Mouse (Mus musculus) heart, postnatal 0 days (tissue): Measurements from ENCODE around the gene Rabif. TPM values are rescaled to one million over a fixed set of nuclear protein-coding genes. Genes with fewer than 3 reads are reported as not detected.
A peak's percentile ranks its signal among the peaks of the same experiment; 100 is the strongest.

ENCODE experiments used
- ATAC-seq: fragments of 200-750 bp; cut with Nextera tagmentation; 2 replicates; pipeline ENCODE4 v1.8.0; 2017; ENCODE audit warnings: low read depth, moderate number of reproducible peaks, moderate library complexity; ENCODE audit not compliant: insufficient read depth
- DNase-seq: peaks from one replicate; pipeline ENCODE4 v3.0.0-alpha.2; 2016; ENCODE audit warnings: low spot score
- H3K27ac ChIP-seq: fragments of 300-500 bp; sonication (generic); 2 replicates; pipeline ENCODE4 v1.5.1; 2014; ENCODE audit warnings: low read depth, mild to moderate bottlenecking
- H3K27me3 ChIP-seq: fragments of 300-500 bp; sonication (generic); 2 replicates; pipeline ENCODE4 v1.6.1; 2014; ENCODE audit warnings: low read length, mixed read lengths; ENCODE audit not compliant: control insufficient read depth, insufficient read depth
- H3K36me3 ChIP-seq: fragments of 300-500 bp; sonication (generic); replicated peaks from 2 replicates; pipeline ENCODE4 v1.6.1; 2014; ENCODE audit warnings: low read length, mixed read lengths; ENCODE audit not compliant: control insufficient read depth, insufficient read depth
- H3K4me1 ChIP-seq: fragments of 300-500 bp; sonication (generic); 2 replicates; pipeline ENCODE4 v1.6.1; 2014; ENCODE audit warnings: antibody characterized with exemption; ENCODE audit not compliant: control insufficient read depth, insufficient read depth
- H3K4me2 ChIP-seq: fragments of 300-500 bp; sonication (generic); 2 replicates; pipeline ENCODE4 v1.6.1; 2014; ENCODE audit warnings: low read depth, mild to moderate bottlenecking, low read length, moderate library complexity
- H3K4me3 ChIP-seq: fragments of 300-500 bp; sonication (generic); 2 replicates; pipeline ENCODE4 v1.5.1; 2014; ENCODE audit warnings: low read depth, low read length
- H3K9ac ChIP-seq: fragments of 300-500 bp; sonication (generic); replicated peaks from 2 replicates; pipeline ENCODE4 v1.6.1; 2014; ENCODE audit warnings: low read depth, low read length, mixed read lengths
- H3K9me3 ChIP-seq: fragments of 300-500 bp; sonication (generic); replicated peaks from 2 replicates; pipeline ENCODE4 v1.6.1; 2016; ENCODE audit warnings: low read length; ENCODE audit not compliant: control insufficient read depth
- CTCF ChIP-seq: IDR thresholded peaks from 2 replicates; pipeline ENCODE4 v1.5.1; 2016; ENCODE audit warnings: antibody characterized with exemption, control low read depth, low read depth
- EP300 ChIP-seq: IDR thresholded peaks from 2 replicates; pipeline ENCODE4 v1.6.1; 2016; ENCODE audit warnings: antibody characterized with exemption, low read depth
- WGBS: fragments of 180-500 bp; shearing (Covaris S2); extraction: QIAGEN DNeasy Blood & Tissue Kit; methylation state at CpG from one replicate; pipeline ENCODE4 v1.1.7; 2014; 5-methylcytosine and 5-hydroxymethylcytosine counted together
- polyA plus RNA-seq: library from polyadenylated mRNA; unstranded; fragments of >200 nt; fragmentation: Nextera tagmentation; extraction: Ambion mirVana; gene quantifications from 2 replicates; pipeline ENCODE4 v1.2.1, GENCODE M21; 2015
- total RNA-seq: library from RNA; depleted of rRNA; stranded (reverse); fragments of >200 nt; gene quantifications from 2 replicates; pipeline ENCODE4 v1.2.3, GENCODE M21; 2014; ENCODE audit warnings: low replicate concordance

Rabif gene
- total and polyA plus RNA-seq, 2 experiments from 2014 or later = 14.0 to 21.4 TPM

DNA sequence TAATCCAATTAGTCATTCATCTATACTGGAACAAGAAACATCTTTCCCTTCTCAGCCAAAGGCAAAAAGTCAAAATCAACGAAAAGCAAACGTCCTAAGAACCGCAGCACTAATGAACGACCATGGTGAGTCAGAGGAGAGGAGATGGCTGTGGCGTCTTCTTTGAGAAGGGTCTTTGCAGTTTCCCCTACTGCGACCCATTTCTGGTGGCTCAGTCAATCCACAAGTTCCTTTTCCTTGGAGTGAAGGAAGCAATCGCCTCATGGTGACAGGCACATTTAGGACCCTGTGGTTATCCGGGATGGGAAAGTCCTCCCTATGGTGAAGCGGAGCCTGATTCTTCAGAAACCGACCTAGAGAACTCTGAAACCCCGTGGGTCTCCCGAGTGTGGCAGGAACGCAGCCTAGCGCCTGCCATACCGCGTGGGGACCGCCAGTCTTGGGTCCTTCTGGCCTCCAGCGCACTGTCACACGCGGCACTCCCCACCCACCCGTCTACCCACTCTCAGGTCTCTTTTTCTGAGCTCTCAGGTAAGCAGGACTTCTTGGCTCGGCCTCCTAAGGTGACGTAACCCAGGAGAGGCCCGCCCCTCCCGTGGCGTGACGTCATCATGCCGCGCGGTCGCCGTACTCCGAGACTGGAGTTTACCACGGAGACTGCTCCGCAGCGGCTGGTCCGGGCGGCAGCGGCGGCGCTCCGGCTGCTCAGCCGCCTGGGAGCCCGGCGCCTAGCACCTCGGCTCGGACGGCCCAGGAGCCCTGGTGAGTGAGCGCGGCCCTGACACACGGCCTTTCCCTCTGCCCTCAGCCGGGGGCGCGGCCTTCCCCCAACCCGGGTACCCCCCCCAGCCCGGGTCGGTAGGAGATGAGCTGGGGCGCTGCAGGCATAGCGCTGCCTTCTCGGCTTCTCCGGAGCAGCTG, 39.3 kb upstream of the Rabif start, which contains the start of gene Klhl12:
Gene Klhl12, plus strand, starts transcription at position 628 of the 921 bp plus-strand sequence.
- H3K4me2 ChIP-seq = peak within 1 kb of the TSS; percentile 77
- H3K4me3 ChIP-seq = peak within 1 kb of the TSS; percentile 88
- TF ChIP-seq EP300 (no peak), CTCF (peak; percentile 0; the same call in 1 of the 2 replicates)
- DNase-seq (peak; percentile 80), ATAC-seq (peak; percentile 95)
- H3K36me3 ChIP-seq = peaks cover 17% of the 10 kb centered on the region
- WGBS = 1% methylated on average over 60 of the region's 61 CpGs
- no peaks in the 10 kb centered on the region for H3K9me3 ChIP-seq
- H3K9ac ChIP-seq = peak within 1 kb of the TSS; percentile 84
- H3K4me1 ChIP-seq = peaks cover 13% of the 10 kb centered on the region
- no peaks in the 10 kb centered on the region for H3K27me3 ChIP-seq
- peak within 1 kb of the TSS; percentile 74 for H3K27ac ChIP-seq

DNA sequence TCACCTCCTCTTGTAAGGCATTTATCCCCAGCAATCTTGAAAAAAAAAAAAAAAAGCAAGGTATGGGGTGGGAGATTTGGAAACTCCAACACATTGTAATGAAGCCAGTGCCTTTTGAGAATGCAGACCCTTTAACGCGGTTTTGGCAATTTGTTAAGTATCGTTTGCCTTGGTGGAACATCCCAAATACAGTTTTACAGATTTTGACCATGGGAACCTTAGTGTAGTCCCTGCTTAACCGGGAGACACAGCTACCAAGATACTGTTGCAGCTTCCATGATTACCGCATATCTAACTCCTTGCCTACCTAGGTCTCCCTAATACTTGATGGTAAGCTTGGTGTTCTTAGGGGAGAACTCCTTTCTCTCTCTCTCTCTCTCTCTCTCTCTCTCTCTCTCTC, 38.4 kb upstream of the Rabif start:
- peak overlapping the region; percentile 88 for H3K4me3 ChIP-seq
- no peak for DNase-seq
- H3K9me3 ChIP-seq = no peaks in the 10 kb centered on the region
- TF ChIP-seq EP300 (no peak), CTCF (no peak)
- H3K27ac ChIP-seq = no peak overlapping the region
- peaks cover 26% of the 10 kb centered on the region for H3K36me3 ChIP-seq
- peak overlapping the region; percentile 77 for H3K4me2 ChIP-seq
- H3K27me3 ChIP-seq = no peaks in the 10 kb centered on the region
- peaks cover 13% of the 10 kb centered on the region for H3K4me1 ChIP-seq
- no peak for ATAC-seq
- 17% methylated on average over 5 of the region's 5 CpGs for WGBS
- H3K9ac ChIP-seq = peak overlapping the region; percentile 84

DNA sequence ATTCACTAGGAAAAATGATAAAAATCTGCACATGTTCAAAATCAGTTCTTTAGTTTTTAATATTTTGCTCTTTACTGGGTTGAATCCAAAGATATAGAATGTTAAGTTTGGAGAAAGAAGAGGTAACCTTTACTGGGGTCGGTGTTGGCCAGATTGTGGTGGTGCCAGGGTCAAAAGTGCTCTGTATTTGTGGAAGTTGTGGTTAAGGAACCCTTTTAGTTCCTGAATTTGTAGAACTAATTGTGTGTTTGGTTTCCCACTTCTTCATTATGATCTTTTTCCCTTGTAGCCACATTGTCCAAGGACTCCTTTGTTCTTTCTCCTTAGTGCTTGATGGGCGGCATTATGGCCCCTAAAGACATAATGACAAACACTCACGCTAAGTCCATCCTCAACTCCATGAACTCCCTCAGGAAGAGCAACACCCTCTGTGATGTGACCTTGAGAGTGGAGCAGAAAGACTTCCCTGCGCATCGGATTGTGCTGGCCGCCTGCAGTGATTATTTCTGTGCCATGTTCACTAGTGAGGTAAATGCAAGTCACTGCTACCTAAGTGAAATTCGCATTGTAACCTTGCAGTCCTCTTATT, 36.2 kb upstream of the Rabif start:
- H3K27ac ChIP-seq = no peak overlapping the region
- ATAC-seq = no peak
- no peak overlapping the region for H3K9ac ChIP-seq
- peaks cover 13% of the 10 kb centered on the region for H3K4me1 ChIP-seq
- no peak overlapping the region for H3K4me2 ChIP-seq
- WGBS = 90% methylated on average over 7 of the region's 7 CpGs
- no peaks in the 10 kb centered on the region for H3K27me3 ChIP-seq
- H3K9me3 ChIP-seq = no peaks in the 10 kb centered on the region
- TF ChIP-seq EP300 (no peak), CTCF (no peak)
- no peak for DNase-seq
- no peak overlapping the region for H3K4me3 ChIP-seq
- peaks cover 39% of the 10 kb centered on the region for H3K36me3 ChIP-seq

DNA sequence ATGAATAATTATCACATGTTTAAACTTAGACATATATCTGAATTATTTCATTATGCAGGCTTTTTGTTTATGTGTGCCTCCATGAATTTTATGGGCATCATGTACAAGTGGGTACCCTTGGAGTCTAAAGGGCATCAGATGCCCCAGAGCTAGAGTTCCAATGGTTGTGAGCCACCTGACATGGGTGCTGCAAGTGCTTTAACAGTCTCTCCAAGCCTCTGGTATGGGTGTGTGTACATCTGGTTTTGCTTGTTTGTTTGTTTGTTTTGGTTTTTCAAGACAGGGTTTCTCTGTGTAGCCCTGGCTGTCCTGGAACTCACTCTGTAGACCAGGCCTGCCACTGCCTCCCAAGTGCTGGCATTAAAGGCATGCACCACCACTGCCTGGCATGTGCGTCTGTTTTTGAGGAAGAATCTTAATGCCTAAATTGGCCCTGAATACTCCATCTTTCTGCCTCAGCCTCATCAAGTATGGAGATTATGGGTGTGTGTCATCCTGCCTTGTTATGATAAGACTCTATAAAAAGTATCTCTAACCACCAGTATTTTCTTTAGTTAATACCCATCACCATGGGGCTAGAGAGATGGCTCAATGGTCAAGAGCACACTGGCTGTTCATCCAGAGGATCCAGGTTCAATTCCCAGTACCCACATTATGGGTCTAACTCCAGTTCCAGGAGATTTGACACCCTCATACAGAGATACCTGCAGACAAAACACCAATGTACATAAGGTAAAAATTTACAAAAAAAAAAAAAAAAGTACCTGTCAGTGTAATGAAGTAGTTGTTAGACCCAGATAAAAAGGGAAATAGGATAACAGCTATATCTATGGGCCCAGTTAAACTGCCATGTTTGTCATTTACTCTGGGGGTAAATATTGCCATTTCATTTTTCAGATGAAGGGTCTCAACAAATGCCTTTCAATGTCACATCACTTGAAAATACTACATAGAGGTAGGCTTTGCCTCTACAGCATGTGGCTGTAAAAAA, 33.9 kb upstream of the Rabif start:
- Histone ChIP-seq H3K4me1 (peaks cover 7% of the 10 kb centered on the region; the same call in 1 of the 2 replicates), H3K36me3 (peaks cover 58% of the 10 kb centered on the region)
- TF ChIP-seq CTCF (no peak), EP300 (no peak)

DNA sequence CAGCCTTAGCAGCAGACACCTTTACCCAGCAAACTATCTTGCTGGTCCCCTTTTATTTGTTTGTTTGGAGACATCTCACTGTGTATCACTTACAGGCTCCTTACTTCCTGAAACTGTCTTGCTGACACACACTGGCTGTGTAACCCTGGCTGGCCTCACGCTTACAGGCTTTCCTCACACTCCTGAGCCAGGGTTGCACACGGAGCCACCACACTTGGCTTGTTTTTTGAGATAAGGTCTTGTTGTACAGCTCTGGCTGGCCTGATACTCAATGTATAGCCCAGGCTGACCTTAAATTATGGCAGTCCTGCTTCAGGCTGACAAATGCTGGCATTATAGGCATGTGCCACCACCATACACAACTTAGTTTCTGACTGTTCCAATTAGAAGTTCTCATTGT, 9.8 kb upstream of the Rabif start:
- ATAC-seq (no peak), DNase-seq (no peak)
- peaks cover 57% of the 10 kb centered on the region for H3K36me3 ChIP-seq
- H3K4me3 ChIP-seq = no peak overlapping the region
- no peak for TF ChIP-seq CTCF
- TF ChIP-seq EP300 = no peak
- no peaks in the 10 kb centered on the region for H3K27me3 ChIP-seq
- H3K9me3 ChIP-seq = no peaks in the 10 kb centered on the region
- H3K4me2 ChIP-seq = no peak overlapping the region
- no peak overlapping the region for H3K27ac ChIP-seq
- no peak overlapping the region for H3K9ac ChIP-seq
- no peaks in the 10 kb centered on the region for H3K4me1 ChIP-seq
- WGBS = 82% methylated on average over 2 of the region's 2 CpGs

More for the DNA sequence above, 33.9 kb upstream of the Rabif start:
- WGBS = 92% methylated on average over 1 of the region's 1 CpGs
- Histone ChIP-seq H3K4me3 (no peak overlapping the region), H3K27me3 (no peaks in the 10 kb centered on the region), H3K27ac (no peak overlapping the region), H3K4me2 (no peak overlapping the region), H3K9me3 (no peaks in the 10 kb centered on the region), H3K9ac (no peak overlapping the region)
- DNase-seq = no peak
- no peak for ATAC-seq
